Mouse (Mus musculus) heart, embryonic 11.5 days (tissue): ENCODE results near the gene Slc22a6. TPM values are rescaled to one million over a fixed set of nuclear protein-coding genes. Genes with fewer than 3 reads are reported as not detected.

Experiments used
- ATAC-seq: fragments of 200-750 bp; cut with Nextera tagmentation; replicated peaks from 2 replicates; pipeline ENCODE4 v1.8.0; 2017; ENCODE audit warnings: moderate library complexity; ENCODE audit not compliant: insufficient number of reproducible peaks, low FRiP score, low TSS enrichment
- H3K27ac ChIP-seq: fragments of 300-500 bp; sonication (generic); 2 replicates; pipeline ENCODE4 v1.5.1; 2014; ENCODE audit warnings: mild to moderate bottlenecking, low read depth, low read length
- H3K27me3 ChIP-seq: fragments of 300-500 bp; sonication (generic); 2 replicates; pipeline ENCODE4 v1.6.1; 2014; ENCODE audit warnings: mild to moderate bottlenecking, low read length, mixed read lengths; ENCODE audit not compliant: control insufficient read depth, insufficient read depth
- H3K36me3 ChIP-seq: fragments of 300-500 bp; sonication (generic); 2 replicates; pipeline ENCODE4 v1.6.1; 2014; ENCODE audit warnings: mild to moderate bottlenecking, low read length, moderate library complexity, mixed read lengths; ENCODE audit not compliant: control insufficient read depth, insufficient read depth
- H3K4me1 ChIP-seq: fragments of 300-500 bp; sonication (generic); 2 replicates; pipeline ENCODE4 v1.6.1; 2014; ENCODE audit warnings: low read length; ENCODE audit not compliant: control insufficient read depth, insufficient read depth
- H3K4me2 ChIP-seq: fragments of 300-500 bp; sonication (generic); 2 replicates; pipeline ENCODE4 v1.6.1; 2014; ENCODE audit warnings: mild to moderate bottlenecking, moderate library complexity
- H3K4me3 ChIP-seq: fragments of 300-500 bp; sonication (generic); 2 replicates; pipeline ENCODE4 v1.5.1; 2014; ENCODE audit warnings: low read depth, low read length
- H3K9ac ChIP-seq: fragments of 300-500 bp; sonication (generic); 2 replicates; pipeline ENCODE4 v1.6.1; 2014; ENCODE audit warnings: mild to moderate bottlenecking, low read depth, low read length, moderate library complexity
- H3K9me3 ChIP-seq: fragments of 300-500 bp; sonication (generic); replicated peaks from 2 replicates; pipeline ENCODE4 v1.6.1; 2016; ENCODE audit warnings: low read length; ENCODE audit not compliant: control insufficient read depth
- WGBS: fragments of 180-500 bp; shearing (Covaris S2); extraction: QIAGEN DNeasy Blood & Tissue Kit; methylation state at CpG from one replicate; pipeline ENCODE4 v1.1.7; 2014; ENCODE audit not compliant: insufficient replicate concordance; 5-methylcytosine and 5-hydroxymethylcytosine counted together
- polyA plus RNA-seq: library from polyadenylated mRNA; unstranded; fragments of >200 nt; fragmentation: Nextera tagmentation; extraction: Ambion mirVana; gene quantifications from 2 replicates; pipeline ENCODE4 v1.2.1, GENCODE M21; 2014

The Slc22a6 gene
- not detected in 2 replicates for polyA plus RNA-seq

DNA sequence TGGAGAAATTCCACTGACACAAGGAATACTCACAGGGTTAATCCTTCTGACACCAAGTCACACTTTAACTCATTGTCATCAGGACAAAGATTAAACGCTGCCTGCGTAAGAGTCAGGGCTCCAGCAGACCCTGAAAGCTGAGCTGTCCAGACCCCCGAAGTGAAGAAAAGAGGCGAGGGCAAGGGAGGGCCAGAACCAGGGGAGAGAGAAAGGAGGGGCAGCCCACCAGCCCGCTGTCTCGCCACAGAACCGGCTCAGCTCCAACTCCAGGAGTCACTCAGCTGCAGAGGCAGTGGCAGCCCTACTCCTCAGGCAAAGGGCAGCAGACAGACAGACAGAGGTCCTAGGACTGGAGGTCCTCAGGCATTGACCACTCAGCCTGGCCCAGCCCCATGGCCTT is at the start of gene Slc22a6:
Gene Slc22a6, plus strand, starts transcription at position 136 of the 400 bp plus-strand sequence.
- Histone ChIP-seq H3K36me3 (no peaks in the 10 kb centered on the region), H3K27me3 (no peaks in the 10 kb centered on the region), H3K27ac (no peak within 1 kb of the TSS), H3K9me3 (no peaks in the 10 kb centered on the region), H3K4me2 (no peak within 1 kb of the TSS), H3K4me3 (no peak within 1 kb of the TSS), H3K4me1 (no peaks in the 10 kb centered on the region), H3K9ac (no peak within 1 kb of the TSS)
- 25% methylated on average over 7 of the region's 7 CpGs for WGBS
- no peak for ATAC-seq

DNA sequence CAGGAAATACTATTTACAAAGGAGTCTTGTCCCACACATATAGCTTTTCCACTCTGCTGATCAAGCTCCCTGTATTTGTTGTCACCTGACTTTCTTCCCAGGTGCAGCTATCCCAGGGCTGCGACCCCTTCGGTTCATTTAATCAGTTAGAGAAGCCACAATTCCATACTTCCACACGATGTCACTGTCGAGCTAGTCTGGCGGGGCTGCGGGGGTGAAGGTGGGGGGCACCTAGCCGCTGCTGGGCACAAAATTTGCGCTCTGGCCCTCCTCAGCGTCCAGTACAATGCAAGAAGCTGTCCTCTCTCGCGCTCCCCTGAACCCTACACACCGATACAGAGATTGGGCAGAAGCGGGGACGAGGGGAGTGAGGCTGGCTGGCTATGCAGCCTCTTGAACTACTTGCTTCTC is 48.4 kb upstream of the Slc22a6 start:
- H3K36me3 ChIP-seq: no peaks in the 10 kb centered on the region
- peak overlapping the region; percentile 68 for H3K4me2 ChIP-seq
- no peaks in the 10 kb centered on the region for H3K9me3 ChIP-seq
- H3K27me3 ChIP-seq: no peaks in the 10 kb centered on the region
- H3K4me3 ChIP-seq: peak overlapping the region; percentile 28
- H3K9ac ChIP-seq: peak overlapping the region; percentile 49
- 5% methylated on average over 14 of the region's 14 CpGs for WGBS
- ATAC-seq: no peak
- H3K4me1 ChIP-seq: peaks cover 8% of the 10 kb centered on the region
- no peak overlapping the region for H3K27ac ChIP-seq

DNA sequence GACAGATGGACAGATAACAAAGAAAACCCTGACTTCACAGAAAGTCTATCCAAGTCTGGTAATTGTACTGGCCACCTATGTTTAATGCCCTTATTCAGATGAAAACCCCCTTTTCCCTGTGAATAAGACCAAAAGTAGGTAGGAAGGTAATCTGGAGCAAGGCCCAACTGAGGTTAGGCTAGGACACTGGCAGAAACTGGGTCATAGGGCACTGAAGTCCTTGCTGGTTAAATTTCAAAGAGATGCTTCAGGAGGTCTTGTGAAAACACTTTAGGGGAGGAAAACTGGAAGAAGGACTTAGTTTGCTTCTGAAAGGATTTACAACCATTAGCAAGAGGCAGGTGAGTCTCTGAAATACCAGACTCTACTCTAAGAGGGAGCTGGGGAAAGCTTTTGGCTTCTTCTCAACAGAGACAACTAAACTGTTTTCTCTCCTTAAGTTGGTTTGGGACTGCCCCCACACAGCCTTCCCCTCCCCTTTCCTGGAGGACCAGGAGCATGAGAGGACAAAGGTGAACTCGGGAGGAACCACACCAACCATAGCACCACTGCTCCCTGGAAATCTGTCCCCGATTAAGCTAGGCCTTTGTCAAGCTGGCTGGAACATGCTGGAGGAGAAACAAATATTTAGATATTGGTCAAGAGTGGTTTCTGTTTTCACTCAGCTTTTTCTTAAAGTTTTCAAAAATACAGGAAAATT is 47.3 kb upstream of the Slc22a6 start:
- WGBS: 64% methylated on average over 2 of the region's 2 CpGs
- no peak overlapping the region for H3K4me3 ChIP-seq
- no peaks in the 10 kb centered on the region for H3K36me3 ChIP-seq
- H3K4me1 ChIP-seq: peaks cover 2% of the 10 kb centered on the region; the same call in 1 of the 2 replicates
- no peak overlapping the region for H3K4me2 ChIP-seq
- no peak overlapping the region for H3K27ac ChIP-seq
- no peaks in the 10 kb centered on the region for H3K27me3 ChIP-seq
- no peak for ATAC-seq
- H3K9ac ChIP-seq: no peak overlapping the region
- H3K9me3 ChIP-seq: no peaks in the 10 kb centered on the region

DNA sequence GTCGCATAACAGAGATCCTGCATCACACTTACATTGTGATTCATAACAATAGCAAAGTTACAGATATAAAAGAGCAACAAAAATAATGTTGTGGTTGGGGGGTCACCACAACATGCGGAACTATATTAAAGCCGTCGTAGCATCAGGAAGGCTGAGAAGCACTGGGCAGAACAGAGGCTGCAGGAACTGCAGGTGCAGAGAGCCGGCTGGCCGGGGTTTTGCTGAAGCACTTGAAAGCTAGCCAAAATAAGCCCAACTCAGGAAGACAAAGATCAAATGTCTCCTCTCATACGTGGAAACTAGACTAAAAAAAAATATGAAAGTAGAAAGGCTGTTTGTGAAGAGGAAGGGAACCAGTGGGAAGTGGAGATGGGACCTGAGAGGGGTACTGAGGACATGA is 46.1 kb upstream of the Slc22a6 start:
- ATAC-seq: no peak
- Histone ChIP-seq H3K9me3 (no peaks in the 10 kb centered on the region), H3K4me2 (no peak overlapping the region), H3K4me3 (no peak overlapping the region), H3K27me3 (no peaks in the 10 kb centered on the region), H3K9ac (no peak overlapping the region), H3K4me1 (no peaks in the 10 kb centered on the region), H3K36me3 (no peaks in the 10 kb centered on the region), H3K27ac (no peak overlapping the region)
- 63% methylated on average over 7 of the region's 7 CpGs for WGBS

DNA sequence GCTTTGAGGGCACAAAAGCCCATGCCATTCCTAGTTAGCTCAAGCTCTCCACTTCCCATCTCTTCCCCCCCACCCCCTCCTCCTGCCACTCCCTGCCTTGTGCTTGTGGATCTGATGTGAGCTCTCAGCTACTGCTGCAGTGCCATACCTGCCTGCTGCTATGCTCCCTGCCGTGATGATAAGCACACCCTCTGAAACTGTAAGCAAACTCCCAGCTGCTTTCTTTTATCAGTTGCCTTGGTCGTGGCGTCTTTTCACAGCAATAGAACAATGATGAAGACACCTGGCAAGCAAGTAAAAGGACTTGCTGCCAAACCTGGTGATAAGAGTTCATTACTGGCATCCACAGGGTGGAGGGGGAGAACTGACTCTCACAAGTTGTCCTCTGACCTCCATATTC is 45.4 kb upstream of the Slc22a6 start:
- Histone ChIP-seq H3K9me3 (no peaks in the 10 kb centered on the region), H3K9ac (no peak overlapping the region), H3K27me3 (no peaks in the 10 kb centered on the region), H3K4me2 (no peak overlapping the region), H3K4me3 (no peak overlapping the region), H3K27ac (no peak overlapping the region), H3K36me3 (no peaks in the 10 kb centered on the region), H3K4me1 (no peaks in the 10 kb centered on the region)
- no peak for ATAC-seq
- 15% methylated on average over 3 of the region's 3 CpGs for WGBS

DNA sequence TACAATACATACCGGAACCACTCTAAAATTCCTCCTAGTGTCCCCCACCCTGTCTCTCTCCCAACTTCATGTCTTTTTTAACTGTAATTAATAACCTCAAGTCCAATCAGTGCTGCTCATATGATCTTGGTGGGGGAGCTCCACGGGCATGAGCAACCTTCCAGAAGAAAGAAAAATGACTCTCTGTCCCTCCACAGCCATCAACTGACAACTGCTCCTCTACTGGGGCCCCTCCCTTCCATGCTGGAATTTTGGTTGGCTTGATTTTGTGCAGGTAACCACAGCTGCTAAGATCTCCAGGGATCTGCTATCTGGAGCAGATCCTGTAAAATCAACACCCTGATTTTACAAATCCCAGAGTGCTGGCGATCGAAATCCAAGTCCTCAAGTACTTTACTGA is 40.4 kb upstream of the Slc22a6 start:
- H3K27me3 ChIP-seq: no peaks in the 10 kb centered on the region
- no peaks in the 10 kb centered on the region for H3K36me3 ChIP-seq
- 82% methylated on average over 4 of the region's 4 CpGs for WGBS
- H3K4me3 ChIP-seq: no peak overlapping the region
- H3K4me2 ChIP-seq: no peak overlapping the region
- ATAC-seq: no peak
- H3K4me1 ChIP-seq: no peaks in the 10 kb centered on the region
- no peak overlapping the region for H3K9ac ChIP-seq
- no peaks in the 10 kb centered on the region for H3K9me3 ChIP-seq
- H3K27ac ChIP-seq: no peak overlapping the region

DNA sequence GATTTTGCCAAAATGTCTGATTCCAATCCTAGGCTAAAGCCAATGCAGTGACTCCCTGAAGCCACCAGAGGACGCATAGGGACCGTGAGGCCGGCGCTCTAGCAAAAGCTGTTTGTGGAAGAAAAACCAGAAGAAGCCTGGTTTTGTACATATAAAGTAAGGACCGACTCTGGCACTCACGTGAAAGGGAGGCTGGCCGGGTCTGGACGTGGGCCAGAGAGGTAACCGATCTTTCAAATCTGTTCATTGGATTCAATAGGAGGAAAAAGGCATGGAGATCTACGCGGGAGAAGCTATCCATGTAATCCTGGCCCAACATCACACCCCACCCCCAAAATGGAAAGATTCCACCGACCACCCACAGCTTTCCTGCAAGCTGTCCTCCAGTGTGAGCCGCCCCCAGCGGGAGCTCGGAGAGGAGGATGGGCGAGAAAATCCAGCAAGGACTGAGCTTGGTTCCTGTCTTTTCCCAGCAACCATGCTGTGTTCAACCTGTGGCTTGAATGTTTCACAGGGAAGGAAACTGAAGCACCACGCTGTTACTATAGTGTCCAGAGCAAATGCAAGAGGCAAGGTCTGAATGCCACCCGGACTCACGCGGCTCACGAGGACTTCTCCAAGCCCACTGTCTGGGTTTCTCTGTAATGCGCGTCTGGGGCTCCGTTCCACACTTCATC is 39.4 kb upstream of the Slc22a6 start:
- H3K4me1 ChIP-seq: no peaks in the 10 kb centered on the region
- 5% methylated on average over 24 of the region's 24 CpGs for WGBS
- no peak overlapping the region for H3K27ac ChIP-seq
- no peaks in the 10 kb centered on the region for H3K36me3 ChIP-seq
- H3K27me3 ChIP-seq: no peaks in the 10 kb centered on the region
- peak; percentile 39; the same call in 1 of the 2 replicates for ATAC-seq
- peak overlapping the region; percentile 82 for H3K4me2 ChIP-seq
- peak overlapping the region; percentile 40 for H3K4me3 ChIP-seq
- peak overlapping the region; percentile 63 for H3K9ac ChIP-seq
- no peaks in the 10 kb centered on the region for H3K9me3 ChIP-seq

DNA sequence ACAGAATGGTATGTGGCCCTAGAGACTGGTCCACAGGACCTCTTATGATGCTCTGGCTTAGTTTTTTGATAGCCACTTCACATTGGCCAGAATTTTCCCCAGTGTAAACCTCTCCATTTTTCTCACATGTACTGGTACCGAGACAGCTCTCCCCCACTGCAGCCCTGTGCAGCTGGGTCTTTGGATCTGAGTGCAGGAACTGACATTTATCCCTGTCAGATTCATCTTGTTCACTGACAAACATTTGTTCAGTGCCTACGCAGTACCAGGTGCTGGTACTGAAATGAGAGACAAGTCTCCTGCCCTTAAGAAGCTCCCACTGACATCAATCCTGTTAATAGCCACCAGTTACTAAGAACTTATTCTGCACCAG is 38.9 kb upstream of the Slc22a6 start:
- Histone ChIP-seq H3K36me3 (no peaks in the 10 kb centered on the region), H3K9me3 (no peaks in the 10 kb centered on the region), H3K9ac (peak overlapping the region; percentile 63), H3K4me1 (no peaks in the 10 kb centered on the region), H3K27me3 (no peaks in the 10 kb centered on the region), H3K27ac (no peak overlapping the region), H3K4me3 (peak overlapping the region; percentile 40), H3K4me2 (peak overlapping the region; percentile 82)
- no peak for ATAC-seq
- 57% methylated on average over 2 of the region's 2 CpGs for WGBS

DNA sequence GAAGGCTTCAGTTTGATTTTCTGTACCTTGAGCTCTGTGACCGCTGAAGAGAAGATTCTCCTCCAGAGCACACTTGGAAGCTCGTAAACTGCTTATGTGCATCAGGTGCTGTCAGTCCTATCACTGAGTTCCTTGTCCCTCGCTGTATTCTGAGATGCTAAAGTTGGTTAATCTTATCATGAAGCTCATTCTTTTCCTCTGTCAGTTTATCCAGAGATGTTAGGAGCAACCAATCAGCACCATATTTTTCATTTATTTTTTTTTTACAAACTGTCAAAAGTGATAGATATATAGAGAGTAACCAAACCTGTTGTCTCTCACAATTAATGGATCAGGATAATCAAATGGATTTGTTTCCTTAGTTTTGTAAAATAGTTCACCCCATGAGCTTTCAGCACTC is 32.5 kb upstream of the Slc22a6 start:
- Histone ChIP-seq H3K4me1 (no peaks in the 10 kb centered on the region), H3K36me3 (no peaks in the 10 kb centered on the region), H3K27ac (no peak overlapping the region), H3K4me3 (no peak overlapping the region), H3K9ac (no peak overlapping the region), H3K9me3 (no peaks in the 10 kb centered on the region), H3K27me3 (no peaks in the 10 kb centered on the region), H3K4me2 (no peak overlapping the region)
- 60% methylated on average over 3 of the region's 3 CpGs for WGBS
- no peak for ATAC-seq
